Mouse (Mus musculus): Measurements from ENCODE around the gene A630095N17Rik. TPM values are rescaled to one million over a fixed set of nuclear protein-coding genes. Genes with fewer than 3 reads are reported as not detected.
"Not testable (repeated sequence)": the region's sequence is repeated elsewhere in the genome, so short reads cannot be mapped to it uniquely, and the experiment has no call there.

A630095N17Rik gene
- total RNA-seq, 2 experiments from 2014 or later: not detected

DNA sequence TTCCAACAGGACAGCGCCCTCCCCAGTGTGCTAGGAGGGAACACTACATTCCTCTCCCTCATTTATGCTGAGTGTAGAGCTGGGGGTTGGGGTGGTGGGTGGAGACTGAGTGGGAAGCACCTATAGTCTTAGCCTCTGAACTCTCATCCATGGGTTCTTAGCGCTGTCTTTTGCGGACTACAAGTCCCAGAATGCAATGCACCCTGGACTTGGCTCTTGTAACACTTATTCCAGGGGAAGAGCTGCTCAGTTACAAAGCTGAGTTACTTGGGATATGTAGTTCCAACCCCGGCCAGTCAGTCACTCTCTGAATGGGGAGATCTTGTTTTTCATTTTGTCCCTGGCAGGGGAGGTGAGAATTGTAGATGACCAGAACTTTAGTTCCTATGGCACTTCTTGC lies 12.9 kb upstream of the A630095N17Rik start:
- no peak for DNase-seq
- intact Hi-C loops (cut with DNase I): no loop called here

DNA sequence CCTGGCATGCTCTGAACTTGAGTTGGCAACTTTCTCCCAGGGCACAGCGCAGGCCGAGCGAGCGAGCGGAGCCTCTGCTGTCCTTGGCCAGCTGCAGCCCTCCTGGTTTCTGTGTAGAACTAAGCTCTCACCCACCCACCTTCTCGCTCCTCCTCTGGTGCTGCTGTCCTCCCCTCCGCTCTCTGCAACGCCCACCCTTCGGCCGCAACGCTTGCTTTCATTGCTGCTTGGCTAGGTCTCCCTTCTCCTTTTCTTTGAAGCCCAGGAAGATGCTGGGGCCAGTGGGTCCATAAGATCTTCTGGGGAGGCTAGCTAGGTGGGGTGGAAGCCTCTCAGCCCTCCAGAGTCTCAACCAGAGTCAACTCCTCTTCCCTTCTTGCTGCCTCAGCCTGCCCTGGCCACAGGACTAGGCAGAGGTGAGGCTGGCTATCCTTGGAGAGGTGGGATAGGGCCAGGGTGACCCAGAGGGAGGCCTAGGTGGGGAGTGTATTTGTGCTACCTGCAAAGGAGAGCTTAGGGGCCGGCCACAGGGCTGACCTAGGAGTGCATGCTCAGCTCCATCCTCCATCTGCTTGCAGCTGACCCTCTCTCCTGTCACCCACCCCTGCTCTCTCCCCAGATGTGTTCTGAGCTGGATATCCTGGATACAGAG lies 12.4 kb upstream of the A630095N17Rik start:
- no peak for DNase-seq
- intact Hi-C loops (cut with DNase I): no loop called here

DNA sequence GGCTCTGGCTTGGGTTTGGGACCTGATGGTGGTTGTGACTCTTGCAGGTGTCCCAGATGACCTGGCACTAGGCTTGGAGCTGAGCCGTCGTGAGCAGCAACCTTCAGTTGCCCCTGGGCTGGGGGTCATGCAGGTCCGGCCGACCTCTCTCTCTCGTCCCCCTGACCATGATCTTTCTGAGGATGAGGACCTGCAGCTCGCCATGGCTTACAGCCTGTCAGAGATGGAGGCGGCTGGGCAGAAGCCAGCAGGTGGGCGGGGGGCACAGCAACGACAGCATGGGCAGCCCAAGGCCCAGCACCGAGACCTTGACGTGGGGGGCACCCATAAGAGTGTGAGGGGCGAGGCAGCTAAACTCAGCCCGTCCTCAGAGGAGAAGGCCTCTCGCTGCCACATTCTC lies 11.5 kb upstream of the A630095N17Rik start:
- no peak for DNase-seq
- intact Hi-C loops (cut with DNase I): no loop called here

DNA sequence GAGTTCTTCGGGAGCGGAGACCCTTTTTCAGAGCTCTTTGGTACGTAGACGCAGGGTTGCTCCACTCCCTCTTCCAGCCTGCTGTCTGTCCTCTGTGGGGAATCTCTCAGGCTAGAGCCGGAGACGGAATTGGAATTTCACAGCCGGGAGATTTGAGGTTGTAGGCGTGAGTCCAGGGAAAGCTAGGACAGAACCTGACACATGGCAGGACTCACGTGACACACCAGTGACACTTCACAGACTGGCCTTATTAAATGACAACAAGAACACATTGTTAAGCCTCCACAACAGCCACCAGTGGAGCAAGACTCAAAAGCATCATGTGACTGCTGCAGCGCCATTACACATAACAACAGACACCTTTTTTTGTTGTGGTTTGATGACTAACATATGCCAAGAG lies 7.7 kb upstream of the A630095N17Rik start:
- no peak for DNase-seq
- intact Hi-C loops (cut with DNase I): no loop called here

DNA sequence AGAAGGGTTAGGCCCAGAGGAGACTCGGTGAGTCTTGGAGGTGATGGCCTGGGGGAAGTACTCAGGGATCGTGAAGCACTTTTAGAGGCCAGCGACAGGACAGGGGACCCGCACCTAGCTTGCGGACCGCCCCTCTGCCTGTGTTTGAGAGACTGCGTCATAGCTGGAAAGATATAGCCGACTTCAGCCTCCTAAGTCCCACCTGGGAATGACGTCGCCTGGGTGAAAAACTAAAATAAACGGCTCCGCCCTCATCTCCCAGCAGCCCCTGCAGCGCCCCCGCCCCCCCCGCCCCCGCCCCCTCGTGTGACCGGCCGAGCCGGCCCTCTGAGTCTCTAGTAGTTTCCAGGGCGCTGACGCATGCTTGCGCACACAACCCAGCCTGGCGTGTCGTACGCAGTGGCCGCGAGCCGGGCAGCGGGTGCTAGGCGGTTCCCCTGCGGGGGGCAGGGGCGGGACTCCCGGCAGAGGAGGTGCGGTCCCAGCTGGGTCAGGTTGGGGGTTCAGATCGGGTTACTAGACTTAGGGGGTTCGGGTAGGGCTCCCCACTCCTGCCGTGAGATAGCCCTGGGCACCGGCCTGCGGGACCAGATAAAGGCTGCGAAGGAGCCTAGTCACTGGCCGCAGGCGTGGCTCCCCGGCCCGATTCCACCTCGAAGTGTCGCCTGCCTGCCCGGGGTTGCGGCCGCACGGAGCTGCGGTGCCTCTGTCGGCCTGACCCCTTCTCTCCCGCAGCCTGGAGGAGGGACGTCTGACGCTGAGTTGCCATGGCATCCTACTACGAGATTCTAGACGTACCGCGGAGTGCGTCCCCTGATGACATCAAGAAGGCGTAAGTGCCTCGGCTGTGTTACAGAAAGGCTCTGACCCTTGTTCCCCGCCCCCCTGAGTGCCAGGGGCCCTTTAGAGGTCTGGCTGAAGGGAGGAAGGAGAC lies 4.5 kb upstream of the A630095N17Rik start, which contains the start of gene Dnajb2:
Gene Dnajb2 (plus strand): TSS at position 290 of the 934 bp plus-strand sequence.
- DNase-seq: peak; percentile 83 to 87
- intact Hi-C loops (cut with DNase I): no loop called here

DNA sequence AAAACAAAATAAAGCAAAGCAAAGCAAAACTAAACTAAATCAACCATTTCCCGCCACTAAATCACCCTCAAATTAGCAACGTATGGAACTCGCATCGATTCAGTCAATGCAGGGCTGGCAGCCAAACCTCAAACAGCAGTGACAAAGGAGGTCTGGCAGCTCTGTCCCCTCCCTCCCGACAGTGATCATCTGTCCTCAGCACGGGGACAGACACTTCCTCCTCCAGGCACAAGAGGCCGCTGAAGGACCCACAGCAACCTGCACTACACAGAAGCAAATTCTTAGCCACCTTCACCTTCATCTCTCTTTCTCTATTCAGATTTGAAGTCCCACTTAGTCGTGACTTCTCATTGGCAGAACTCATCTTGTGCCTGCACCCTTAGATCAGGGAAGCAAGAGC lies 2.7 kb upstream of the A630095N17Rik start:
- no peak for DNase-seq
- intact Hi-C loops (cut with DNase I): no loop called here

DNA sequence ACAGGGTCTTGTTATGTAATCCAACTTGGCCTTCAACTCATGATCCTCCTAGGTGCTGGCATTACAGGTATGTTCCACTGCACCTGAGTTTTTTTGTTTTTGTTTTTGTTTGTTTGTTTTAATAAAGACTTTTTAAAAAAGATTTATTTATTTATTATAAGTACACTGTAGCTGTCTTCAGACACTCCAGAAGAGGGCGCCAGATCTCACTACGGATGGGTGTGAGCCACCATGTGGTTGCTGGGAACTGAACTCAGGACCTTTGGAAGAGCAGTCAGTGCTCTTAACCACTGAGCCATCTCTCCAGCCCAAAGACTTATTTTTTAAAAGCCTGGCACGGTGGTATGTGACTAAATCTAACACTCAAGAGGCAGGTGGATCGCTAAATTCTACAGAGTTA lies 587 bp upstream of the A630095N17Rik start:
- intact Hi-C loops (cut with DNase I); DNase-seq: not testable (repeated sequence)

DNA sequence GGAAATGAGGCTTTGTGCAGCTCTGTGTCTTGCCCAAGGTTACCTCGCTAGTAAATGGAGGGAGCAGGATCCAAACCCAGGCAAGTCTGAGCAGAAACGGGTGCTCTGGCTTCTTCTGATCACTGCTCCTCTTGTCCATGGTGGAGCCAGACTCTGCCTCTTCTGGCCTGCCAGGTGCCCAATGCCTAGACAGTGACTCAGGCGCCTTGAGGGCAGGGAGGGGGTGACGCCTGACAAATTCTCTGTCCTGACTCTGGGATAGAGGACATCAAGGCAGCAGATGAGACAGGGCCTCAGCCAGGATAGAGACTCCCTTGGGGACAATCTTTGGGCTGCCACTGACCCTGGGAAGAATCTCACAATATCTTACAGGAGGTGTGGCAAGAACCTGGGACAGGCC lies 678 bp downstream of the A630095N17Rik start:
- no peak for DNase-seq
- intact Hi-C loops (cut with DNase I): no loop called here

DNA sequence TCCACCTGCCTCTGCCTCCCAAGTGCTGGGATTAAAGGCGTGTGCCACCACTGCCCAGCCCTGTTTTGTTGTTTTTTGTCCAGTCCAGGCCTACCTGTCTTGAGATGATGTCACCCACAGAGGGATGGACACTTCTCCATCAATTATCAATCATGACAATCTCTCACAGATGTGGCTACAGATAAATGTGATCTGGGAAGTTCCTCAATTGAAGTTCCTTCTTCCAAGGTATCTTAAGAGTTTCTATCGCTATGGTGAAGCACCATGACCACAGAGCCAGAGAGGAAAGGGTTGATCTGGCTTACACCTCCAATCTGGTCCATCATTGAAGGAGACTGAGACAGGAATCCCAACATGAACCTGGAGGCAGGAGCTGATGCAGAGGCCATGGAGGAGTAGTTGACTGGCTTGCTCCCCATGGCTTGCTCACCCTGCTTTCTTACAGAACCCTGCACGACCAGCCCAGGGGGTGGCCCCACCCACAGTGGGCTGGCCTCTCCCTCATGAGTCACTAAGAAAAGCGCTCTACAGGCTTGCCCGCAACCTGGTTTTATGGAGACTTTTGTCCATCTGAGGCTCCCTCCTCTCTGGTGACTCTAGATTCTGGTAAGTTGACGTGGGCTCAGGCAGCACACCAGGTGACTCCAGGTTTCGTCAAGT lies 1.4 kb downstream of the A630095N17Rik start:
- no peak for DNase-seq

DNA sequence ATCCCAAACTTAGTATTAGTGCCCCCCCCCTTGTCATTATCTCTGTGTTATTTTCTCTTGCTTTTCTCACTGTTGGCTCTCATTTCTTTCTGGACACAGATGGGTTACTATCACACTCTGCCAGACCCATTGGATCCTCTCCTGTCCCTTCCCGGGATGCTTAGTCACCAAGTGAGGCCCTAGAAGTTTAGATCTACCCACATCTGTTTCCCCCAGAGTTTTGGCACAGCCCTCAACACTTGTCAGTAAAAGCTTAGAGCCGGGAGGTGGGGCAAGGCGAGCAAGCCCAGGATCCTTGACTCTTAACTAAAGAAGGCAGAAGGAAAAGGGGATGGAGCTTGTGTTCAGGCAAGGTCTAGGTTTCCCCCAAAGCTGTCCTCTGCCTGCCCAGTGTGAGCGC lies 2.7 kb downstream of the A630095N17Rik start:
- DNase-seq: no peak

More for the DNA sequence above, 1.4 kb downstream of the A630095N17Rik start:
- intact Hi-C loops (cut with DNase I): no loop called here

DNA sequence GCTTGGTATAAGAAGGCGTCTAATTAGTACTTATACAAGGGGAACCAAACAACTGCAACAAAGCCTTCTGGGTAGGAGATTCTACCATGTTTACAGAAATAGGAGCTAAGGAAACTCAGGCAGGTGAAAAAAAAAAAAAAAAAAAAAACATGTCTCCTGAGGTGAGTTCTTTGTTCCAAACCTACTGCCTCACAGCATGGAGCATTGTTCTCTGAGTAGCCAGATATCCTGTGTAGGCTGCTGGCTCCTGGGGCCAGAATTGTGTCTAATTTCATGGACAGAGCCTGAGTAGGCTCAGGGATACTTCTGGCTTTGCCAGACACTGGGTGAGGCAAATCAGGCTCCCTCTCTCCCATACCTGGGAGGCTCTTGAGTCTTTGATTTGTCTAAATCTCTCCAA lies 4.2 kb downstream of the A630095N17Rik start:
- intact Hi-C loops (cut with DNase I): no loop called here
- no peak for DNase-seq

More for the DNA sequence above, 2.7 kb downstream of the A630095N17Rik start:
- intact Hi-C loops (cut with DNase I): no loop called here

DNA sequence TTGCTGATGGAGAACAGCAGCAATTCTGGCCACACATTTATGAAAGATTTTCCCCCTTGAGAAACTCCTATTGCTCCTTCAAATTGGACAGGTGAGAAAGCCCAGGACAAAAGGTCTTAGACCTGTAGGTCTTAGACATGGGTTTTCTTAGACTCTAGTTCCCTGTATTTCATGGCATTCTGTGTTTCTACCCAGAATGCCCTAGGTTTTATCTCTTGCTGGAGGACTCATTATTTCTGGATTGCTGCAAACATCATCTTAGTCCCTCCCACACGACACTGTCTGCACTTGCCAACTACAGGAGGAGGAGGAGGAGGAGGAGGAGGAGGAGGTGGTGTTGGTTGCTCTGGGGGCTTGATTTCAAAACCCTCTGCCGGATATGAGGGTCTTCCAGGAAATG lies 5.8 kb downstream of the A630095N17Rik start:
- intact Hi-C loops (cut with DNase I): no loop called here
- no peak for DNase-seq

DNA sequence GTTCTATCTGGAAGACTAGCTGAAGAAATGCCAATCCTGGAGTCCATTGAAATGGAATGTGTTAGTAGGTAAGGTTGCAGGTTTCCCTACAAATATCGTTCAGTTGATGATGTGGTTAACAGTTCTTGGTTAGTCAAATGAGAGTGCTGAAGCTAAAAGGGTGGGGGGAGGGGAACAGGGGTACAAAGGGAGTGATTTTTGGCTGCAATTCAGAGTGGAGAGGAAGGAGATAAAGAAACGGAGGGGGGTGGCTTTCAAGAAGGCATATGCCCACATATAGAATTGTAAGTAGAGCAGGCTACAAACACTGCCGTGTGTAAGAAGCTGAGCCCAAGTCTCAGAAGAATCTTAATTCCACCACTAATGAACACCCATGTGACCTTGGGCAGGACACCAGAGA lies 6.4 kb downstream of the A630095N17Rik start:
- intact Hi-C loops (cut with DNase I): no loop called here
- no peak for DNase-seq

DNA sequence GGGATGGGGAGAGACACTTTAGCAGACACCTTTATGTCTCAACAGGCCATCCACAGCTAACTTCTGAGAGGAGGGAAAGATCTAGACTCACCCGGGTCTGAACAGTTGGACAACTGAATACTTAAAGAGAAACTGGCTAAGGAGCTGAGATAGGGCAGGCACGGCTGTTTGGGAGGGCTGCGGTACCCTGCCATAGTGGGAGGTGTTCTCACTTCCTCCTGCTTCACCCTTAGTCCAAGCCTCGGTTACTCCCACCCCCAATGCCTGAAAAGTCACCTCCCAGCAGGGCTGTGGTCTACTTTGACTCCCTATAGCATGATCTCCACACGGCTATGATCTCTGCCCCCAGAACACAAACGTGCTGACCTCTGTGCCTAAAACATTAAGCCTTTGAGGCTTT lies 8.4 kb downstream of the A630095N17Rik start:
- DNase-seq: no peak
- intact Hi-C loops (cut with DNase I): no loop called here

DNA sequence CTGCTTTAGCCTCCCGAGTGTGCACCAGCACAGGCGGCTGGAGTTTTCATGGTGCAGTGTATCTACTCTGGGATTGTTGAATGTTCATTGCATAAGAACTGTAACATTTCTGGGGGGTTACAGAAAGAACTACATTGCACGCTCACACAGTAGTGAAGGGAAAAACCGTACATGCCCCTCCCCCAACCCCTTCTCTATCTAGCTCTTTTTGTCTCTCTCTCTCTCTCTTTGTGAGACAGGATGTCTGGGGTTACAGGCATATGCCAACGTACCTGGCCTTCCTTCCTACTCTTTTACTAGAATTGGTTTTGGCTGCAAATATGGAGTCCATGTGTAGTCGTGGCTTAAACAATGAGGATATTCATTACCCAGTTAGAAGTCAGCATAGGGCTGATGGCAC lies 9.0 kb downstream of the A630095N17Rik start:
- DNase-seq: no peak
- intact Hi-C loops (cut with DNase I): no loop called here

DNA sequence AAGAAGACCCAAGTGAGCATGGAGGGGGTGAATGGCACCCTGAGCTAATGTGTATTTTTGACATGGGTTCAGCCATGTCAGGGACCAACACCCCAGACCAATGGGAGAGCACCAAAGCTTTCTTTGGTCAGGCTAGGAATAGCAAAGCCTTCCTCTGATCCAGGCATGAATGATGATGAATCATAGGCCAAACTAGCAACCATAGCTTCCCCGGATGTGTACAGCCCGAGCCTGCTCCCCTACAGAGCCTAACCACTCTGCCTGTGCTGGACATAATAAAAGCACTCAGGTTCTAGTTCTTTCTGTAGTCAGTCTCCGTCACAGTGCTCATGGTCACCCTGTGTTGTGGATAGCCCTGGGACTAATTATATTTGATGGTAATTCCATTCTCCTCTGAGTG lies 10.4 kb downstream of the A630095N17Rik start:
- no peak for DNase-seq
- intact Hi-C loops (cut with DNase I): no loop called here

DNA sequence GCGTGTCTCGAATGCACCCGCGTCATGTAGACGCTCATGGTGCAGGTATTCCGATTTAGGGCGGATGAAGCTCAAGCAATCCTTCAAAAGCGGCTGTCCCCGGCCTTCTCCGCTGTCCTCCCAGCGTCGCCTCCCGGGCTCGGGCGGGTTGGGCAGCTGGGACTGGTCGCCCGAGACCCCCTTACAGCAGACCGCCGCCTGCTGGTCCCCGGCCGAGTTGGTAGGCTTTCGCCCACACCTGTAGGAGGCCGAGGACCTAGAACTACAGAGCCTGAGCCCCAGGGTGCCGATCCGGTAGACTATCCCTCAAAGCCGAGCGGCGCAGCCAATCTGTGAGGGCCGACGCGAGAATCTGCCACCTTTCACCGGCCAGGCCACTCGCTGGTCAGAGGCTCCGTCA lies 12.4 kb downstream of the A630095N17Rik start, which contains the start of gene Tuba4a:
Gene Tuba4a (minus strand): TSS at position 335 of the 400 bp plus-strand sequence.
- DNase-seq: no peak
- intact Hi-C loops (cut with DNase I): no loop called here

DNA sequence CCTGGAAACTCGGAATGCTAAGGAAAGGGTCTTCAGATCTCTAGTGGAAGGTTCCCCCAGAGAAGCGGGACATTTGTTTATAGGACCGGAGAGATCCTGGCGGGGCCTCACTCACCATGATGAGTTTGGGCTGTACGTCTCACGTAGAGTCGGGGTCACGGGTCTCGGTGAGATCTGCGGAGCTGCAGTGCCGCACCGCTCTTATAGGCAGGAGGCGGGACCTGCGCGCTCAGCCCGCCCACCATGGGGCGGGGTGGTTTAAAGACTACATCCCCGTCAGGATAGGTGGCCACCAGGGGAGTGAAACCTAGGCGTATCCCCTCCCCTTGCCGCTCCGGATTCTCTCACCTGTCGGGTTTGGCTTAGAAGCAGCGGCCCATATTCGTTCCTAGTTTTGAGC lies 12.8 kb downstream of the A630095N17Rik start:
- intact Hi-C loops (cut with DNase I): no loop called here
- DNase-seq: peak; percentile 78 to 86

DNA sequence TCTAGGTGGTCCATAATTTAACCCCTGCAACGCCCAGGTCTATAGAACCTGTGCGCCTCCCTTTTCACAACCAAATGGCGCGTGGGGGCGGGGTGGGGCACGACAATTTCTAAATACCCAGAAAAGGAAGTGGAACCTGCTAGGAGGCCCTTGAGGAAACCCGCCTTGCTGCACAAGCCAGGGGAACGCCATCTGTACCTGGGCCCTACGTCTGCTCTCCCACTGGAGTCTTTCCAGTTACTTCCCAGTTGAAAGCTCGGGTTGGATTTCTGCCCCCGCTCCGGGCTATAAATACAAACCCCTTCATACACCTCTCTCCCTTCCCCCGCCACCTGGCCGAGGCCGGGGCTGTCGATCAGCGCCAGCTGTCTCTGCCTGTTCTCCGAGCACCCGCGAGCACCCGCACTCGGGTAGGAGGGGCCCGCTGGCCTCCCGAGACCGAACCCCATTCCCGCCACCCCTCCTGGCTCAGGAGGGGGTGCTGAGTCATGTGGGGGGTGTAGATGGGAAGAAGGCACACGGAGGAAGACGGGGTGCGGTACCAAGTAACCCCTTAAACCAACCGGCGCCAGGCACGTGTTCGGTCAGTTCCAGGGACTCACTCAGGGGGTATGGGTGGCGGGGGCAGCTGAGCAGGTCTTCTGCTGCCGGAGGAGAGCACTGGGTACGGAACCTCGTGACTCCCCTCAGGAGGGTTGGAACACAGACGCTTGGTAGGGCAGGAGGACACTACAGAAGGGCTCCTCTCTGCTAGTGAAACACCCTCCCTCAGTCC lies 13.5 kb downstream of the A630095N17Rik start:
- peak; percentile 73 to 75 for DNase-seq
- intact Hi-C loops (cut with DNase I): no loop called here

DNA sequence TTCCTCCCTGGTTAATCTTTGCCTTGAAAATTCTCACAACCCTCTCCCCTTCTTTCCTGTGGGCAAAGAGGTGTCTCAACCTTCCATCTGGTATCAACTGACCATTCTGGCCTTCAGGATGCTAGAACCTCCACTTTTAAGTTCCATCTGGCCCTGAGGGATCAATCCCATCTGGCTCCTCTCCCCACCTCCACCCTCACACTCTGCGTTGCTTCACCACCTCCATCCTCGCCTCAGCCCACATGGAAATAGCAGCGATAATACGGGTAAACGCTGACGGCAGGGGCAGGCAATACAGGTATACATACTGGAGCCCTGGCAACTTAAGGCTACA lies 14.0 kb downstream of the A630095N17Rik start:
- intact Hi-C loops (cut with DNase I): no loop called here
- no peak for DNase-seq
